Mouse (Mus musculus): ENCODE measurements around the gene Vmn1r24.
"Not testable (repeated sequence)": the region's sequence is repeated elsewhere in the genome, so short reads cannot be mapped to it uniquely, and the experiment has no call there.

Vmn1r24 gene

GRCm38 (mm10) chr6:57961403-57961802 is at the start of gene Vmn1r24:
Gene Vmn1r24 (minus strand): TSS chr6:57961503.
- DNase-seq = not testable (repeated sequence)

- DNase-seq = no peak
These were observed 19.4 kb upstream of the Vmn1r24 start, which contains the start of gene Vmn1r25 for GRCm38 (mm10) chr6:57980710-57981109. Gene Vmn1r25 (minus strand): TSS chr6:57980810.

DNA sequence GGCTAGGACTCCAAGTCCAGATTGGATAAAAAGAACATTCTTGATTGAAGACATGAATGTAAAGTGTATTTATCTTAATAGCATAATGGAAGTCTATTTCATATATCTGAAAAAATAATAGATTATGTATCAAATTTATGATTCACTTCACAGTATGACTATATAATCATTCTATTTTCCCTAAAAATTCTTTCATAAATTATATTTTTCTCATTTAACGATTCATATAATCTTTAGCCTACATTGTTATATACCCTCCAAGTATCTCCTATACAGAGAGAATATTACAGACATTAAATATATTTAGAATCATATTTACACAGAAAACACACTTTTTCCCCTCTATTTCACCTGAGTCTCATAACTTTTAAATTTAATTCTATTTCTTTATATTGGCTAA is 34.6 kb downstream of the Vmn1r24 start, which contains the start of gene Vmn1r23:
Gene Vmn1r23, minus strand, starts transcription at position 101 of the 400 bp plus-strand sequence.
- no peak for DNase-seq

GRCm38 (mm10) chr6:57907928-57908327 is 53.4 kb downstream of the Vmn1r24 start, which contains the start of gene Vmn1r22:
Gene Vmn1r22 (minus strand): TSS chr6:57908028.
- no peak for DNase-seq

Data from kidney, postnatal 14 days (tissue).